Mouse (Mus musculus) embryonic facial prominence, embryonic 15.5 days (tissue): ENCODE measurements around the gene Aco1. TPM values are rescaled to one million over a fixed set of nuclear protein-coding genes. Genes with fewer than 3 reads are reported as not detected.

Source experiments
- ATAC-seq: fragments of 200-750 bp; cut with Nextera tagmentation; 2 replicates; pipeline ENCODE4 v1.8.0; 2017; ENCODE audit warnings: low read depth, moderate TSS enrichment; ENCODE audit not compliant: insufficient number of reproducible peaks, low FRiP score, low TSS enrichment
- H3K27ac ChIP-seq: fragments of 300-500 bp; sonication (generic); replicated peaks from 2 replicates; pipeline ENCODE4 v1.5.1; 2015; ENCODE audit warnings: mild to moderate bottlenecking, inconsistent platforms
- H3K27me3 ChIP-seq: fragments of 300-500 bp; sonication (generic); 2 replicates; pipeline ENCODE4 v1.6.1; 2015; ENCODE audit warnings: inconsistent platforms
- H3K36me3 ChIP-seq: fragments of 300-500 bp; sonication (generic); 2 replicates; pipeline ENCODE4 v1.6.1; 2015; ENCODE audit warnings: mild to moderate bottlenecking, inconsistent platforms
- H3K4me1 ChIP-seq: fragments of 300-500 bp; sonication (generic); 2 replicates; pipeline ENCODE4 v1.6.1; 2015; ENCODE audit warnings: inconsistent platforms
- H3K4me2 ChIP-seq: fragments of 300-500 bp; sonication (generic); replicated peaks from 2 replicates; pipeline ENCODE4 v1.6.1; 2015; ENCODE audit warnings: mild to moderate bottlenecking, inconsistent platforms
- H3K4me3 ChIP-seq: fragments of 300-500 bp; sonication (generic); replicated peaks from 2 replicates; pipeline ENCODE4 v1.5.1; 2015; ENCODE audit warnings: mild to moderate bottlenecking, inconsistent platforms
- H3K9ac ChIP-seq: fragments of 300-500 bp; sonication (generic); 2 replicates; pipeline ENCODE4 v1.6.1; 2015; ENCODE audit warnings: inconsistent platforms
- H3K9me3 ChIP-seq: fragments of 300-500 bp; sonication (generic); replicated peaks from 2 replicates; pipeline ENCODE4 v1.6.1; 2016; ENCODE audit warnings: inconsistent platforms
- WGBS: fragments of 180-500 bp; shearing (Covaris S2); methylation state at CpG from one replicate; pipeline ENCODE4 v1.1.7; 2015; 5-methylcytosine and 5-hydroxymethylcytosine counted together
- polyA plus RNA-seq: library from polyadenylated mRNA; unstranded; fragments of >200 nt; fragmentation: Nextera tagmentation; extraction: Ambion mirVana; gene quantifications from 2 replicates; pipeline ENCODE4 v1.2.1, GENCODE M21; 2015

Aco1 gene
- polyA plus RNA-seq, 1 experiment from 2014 or later, result 44.1 TPM

- peaks cover 71% of the 10 kb centered on the region for H3K36me3 ChIP-seq
- 87% methylated on average over 6 of the region's 6 CpGs for WGBS
Observed at GRCm38 (mm10) chr4:40183781-40184180, 40.9 kb downstream of the Aco1 start.

GRCm38 (mm10) chr4:40184470-40184869 is 41.6 kb downstream of the Aco1 start:
- H3K27ac ChIP-seq, result no peak overlapping the region
- no peak overlapping the region for H3K4me3 ChIP-seq
- 86% methylated on average over 5 of the region's 5 CpGs for WGBS
- ATAC-seq, result no peak
- H3K36me3 ChIP-seq, result peaks cover 75% of the 10 kb centered on the region
- H3K27me3 ChIP-seq, result no peaks in the 10 kb centered on the region
- H3K4me1 ChIP-seq, result no peaks in the 10 kb centered on the region
- no peaks in the 10 kb centered on the region for H3K9me3 ChIP-seq
- no peak overlapping the region for H3K9ac ChIP-seq
- H3K4me2 ChIP-seq, result no peak overlapping the region

More at GRCm38 (mm10) chr4:40183781-40184180, 40.9 kb downstream of the Aco1 start:
- Histone ChIP-seq H3K27ac (no peak overlapping the region), H3K4me2 (no peak overlapping the region), H3K9ac (no peak overlapping the region), H3K27me3 (no peaks in the 10 kb centered on the region), H3K4me1 (no peaks in the 10 kb centered on the region), H3K4me3 (no peak overlapping the region), H3K9me3 (no peaks in the 10 kb centered on the region)
- ATAC-seq, result no peak

- Histone ChIP-seq H3K9me3 (no peaks in the 10 kb centered on the region), H3K4me1 (no peaks in the 10 kb centered on the region), H3K4me3 (no peak overlapping the region), H3K9ac (no peak overlapping the region), H3K4me2 (no peak overlapping the region), H3K27me3 (no peaks in the 10 kb centered on the region), H3K27ac (no peak overlapping the region), H3K36me3 (peaks cover 66% of the 10 kb centered on the region)
- no peak for ATAC-seq
- WGBS, result 82% methylated on average over 7 of the region's 7 CpGs
Observed at GRCm38 (mm10) chr4:40187956-40188355, 45.1 kb downstream of the Aco1 start.

GRCm38 (mm10) chr4:40192246-40192645 is 49.4 kb downstream of the Aco1 start:
- Histone ChIP-seq H3K27ac (no peak overlapping the region), H3K9me3 (no peaks in the 10 kb centered on the region), H3K4me2 (no peak overlapping the region), H3K4me3 (no peak overlapping the region), H3K9ac (no peak overlapping the region), H3K36me3 (peaks cover 59% of the 10 kb centered on the region), H3K27me3 (no peaks in the 10 kb centered on the region), H3K4me1 (no peaks in the 10 kb centered on the region)
- 41% methylated on average over 2 of the region's 2 CpGs for WGBS
- ATAC-seq, result no peak

GRCm38 (mm10) chr4:40193461-40193860 is 50.6 kb downstream of the Aco1 start:
- Histone ChIP-seq H3K9ac (no peak overlapping the region), H3K9me3 (no peaks in the 10 kb centered on the region), H3K27me3 (no peaks in the 10 kb centered on the region), H3K4me3 (no peak overlapping the region), H3K27ac (no peak overlapping the region), H3K36me3 (peaks cover 64% of the 10 kb centered on the region), H3K4me2 (no peak overlapping the region), H3K4me1 (no peaks in the 10 kb centered on the region)
- 80% methylated on average over 9 of the region's 9 CpGs for WGBS
- no peak for ATAC-seq

- H3K36me3 ChIP-seq, result peaks cover 54% of the 10 kb centered on the region
- no peak overlapping the region for H3K4me2 ChIP-seq
- 93% methylated on average over 2 of the region's 2 CpGs for WGBS
- ATAC-seq, result no peak
- no peak overlapping the region for H3K27ac ChIP-seq
- H3K4me3 ChIP-seq, result no peak overlapping the region
- no peaks in the 10 kb centered on the region for H3K27me3 ChIP-seq
- no peaks in the 10 kb centered on the region for H3K4me1 ChIP-seq
- H3K9me3 ChIP-seq, result no peaks in the 10 kb centered on the region
- H3K9ac ChIP-seq, result no peak overlapping the region
Observed at GRCm38 (mm10) chr4:40195336-40195735, 52.5 kb downstream of the Aco1 start.

GRCm38 (mm10) chr4:40202205-40202604 is 59.3 kb downstream of the Aco1 start:
- Histone ChIP-seq H3K36me3 (peaks cover 35% of the 10 kb centered on the region), H3K4me1 (no peaks in the 10 kb centered on the region), H3K9ac (no peak overlapping the region), H3K4me2 (no peak overlapping the region), H3K4me3 (no peak overlapping the region), H3K9me3 (no peaks in the 10 kb centered on the region), H3K27ac (no peak overlapping the region), H3K27me3 (no peaks in the 10 kb centered on the region)
- no peak for ATAC-seq
- WGBS, result 88% methylated on average over 6 of the region's 6 CpGs

GRCm38 (mm10) chr4:40204374-40204773 is 61.5 kb downstream of the Aco1 start:
- H3K9me3 ChIP-seq, result no peaks in the 10 kb centered on the region

GRCm38 (mm10) chr4:40205231-40205903 is 62.5 kb downstream of the Aco1 start:
- Histone ChIP-seq H3K9ac (no peak overlapping the region), H3K27me3 (no peaks in the 10 kb centered on the region), H3K9me3 (no peaks in the 10 kb centered on the region), H3K4me3 (no peak overlapping the region), H3K27ac (no peak overlapping the region), H3K4me1 (no peaks in the 10 kb centered on the region), H3K4me2 (no peak overlapping the region), H3K36me3 (peaks cover 20% of the 10 kb centered on the region; the same call in 1 of the 2 replicates)
- WGBS, result 90% methylated on average over 22 of the region's 22 CpGs
- ATAC-seq, result no peak

More at GRCm38 (mm10) chr4:40204374-40204773, 61.5 kb downstream of the Aco1 start:
- 93% methylated on average over 3 of the region's 3 CpGs for WGBS
- no peak overlapping the region for H3K4me3 ChIP-seq
- H3K4me2 ChIP-seq, result no peak overlapping the region
- no peak overlapping the region for H3K27ac ChIP-seq
- H3K9ac ChIP-seq, result no peak overlapping the region
- H3K36me3 ChIP-seq, result peaks cover 18% of the 10 kb centered on the region; the same call in 1 of the 2 replicates
- ATAC-seq, result no peak
- no peaks in the 10 kb centered on the region for H3K4me1 ChIP-seq
- no peaks in the 10 kb centered on the region for H3K27me3 ChIP-seq

GRCm38 (mm10) chr4:40207701-40208100 is 64.8 kb downstream of the Aco1 start:
- H3K27me3 ChIP-seq, result no peaks in the 10 kb centered on the region
- no peak overlapping the region for H3K4me2 ChIP-seq
- no peaks in the 10 kb centered on the region for H3K4me1 ChIP-seq
- H3K4me3 ChIP-seq, result no peak overlapping the region
- H3K36me3 ChIP-seq, result peaks cover 20% of the 10 kb centered on the region
- ATAC-seq, result no peak
- H3K9me3 ChIP-seq, result no peaks in the 10 kb centered on the region
- 65% methylated on average over 5 of the region's 5 CpGs for WGBS
- H3K27ac ChIP-seq, result no peak overlapping the region
- H3K9ac ChIP-seq, result no peak overlapping the region

- Histone ChIP-seq H3K9me3 (no peaks in the 10 kb centered on the region), H3K27me3 (no peaks in the 10 kb centered on the region), H3K4me3 (no peak overlapping the region), H3K4me2 (no peak overlapping the region), H3K27ac (no peak overlapping the region), H3K9ac (no peak overlapping the region), H3K4me1 (no peaks in the 10 kb centered on the region), H3K36me3 (peaks cover 10% of the 10 kb centered on the region; the same call in 1 of the 2 replicates)
- ATAC-seq, result no peak
- WGBS, result 86% methylated on average over 4 of the region's 6 CpGs
Observed at GRCm38 (mm10) chr4:40212177-40212576, 69.3 kb downstream of the Aco1 start.

GRCm38 (mm10) chr4:40217910-40218309 is 75.0 kb downstream of the Aco1 start:
- ATAC-seq, result no peak
- no peak overlapping the region for H3K4me3 ChIP-seq
- H3K27ac ChIP-seq, result no peak overlapping the region
- 0 out of 2 replicates have a peak, but pooled peaks cover 3% of the 10 kb centered on the region for H3K36me3 ChIP-seq
- no peaks in the 10 kb centered on the region for H3K27me3 ChIP-seq
- no peaks in the 10 kb centered on the region for H3K4me1 ChIP-seq
- no peaks in the 10 kb centered on the region for H3K9me3 ChIP-seq
- 52% methylated on average over 3 of the region's 3 CpGs for WGBS
- H3K4me2 ChIP-seq, result no peak overlapping the region
- no peak overlapping the region for H3K9ac ChIP-seq
